Comparison of ENCODE assay signal across 17 mouse cellular contexts in the genomic region with DNA sequence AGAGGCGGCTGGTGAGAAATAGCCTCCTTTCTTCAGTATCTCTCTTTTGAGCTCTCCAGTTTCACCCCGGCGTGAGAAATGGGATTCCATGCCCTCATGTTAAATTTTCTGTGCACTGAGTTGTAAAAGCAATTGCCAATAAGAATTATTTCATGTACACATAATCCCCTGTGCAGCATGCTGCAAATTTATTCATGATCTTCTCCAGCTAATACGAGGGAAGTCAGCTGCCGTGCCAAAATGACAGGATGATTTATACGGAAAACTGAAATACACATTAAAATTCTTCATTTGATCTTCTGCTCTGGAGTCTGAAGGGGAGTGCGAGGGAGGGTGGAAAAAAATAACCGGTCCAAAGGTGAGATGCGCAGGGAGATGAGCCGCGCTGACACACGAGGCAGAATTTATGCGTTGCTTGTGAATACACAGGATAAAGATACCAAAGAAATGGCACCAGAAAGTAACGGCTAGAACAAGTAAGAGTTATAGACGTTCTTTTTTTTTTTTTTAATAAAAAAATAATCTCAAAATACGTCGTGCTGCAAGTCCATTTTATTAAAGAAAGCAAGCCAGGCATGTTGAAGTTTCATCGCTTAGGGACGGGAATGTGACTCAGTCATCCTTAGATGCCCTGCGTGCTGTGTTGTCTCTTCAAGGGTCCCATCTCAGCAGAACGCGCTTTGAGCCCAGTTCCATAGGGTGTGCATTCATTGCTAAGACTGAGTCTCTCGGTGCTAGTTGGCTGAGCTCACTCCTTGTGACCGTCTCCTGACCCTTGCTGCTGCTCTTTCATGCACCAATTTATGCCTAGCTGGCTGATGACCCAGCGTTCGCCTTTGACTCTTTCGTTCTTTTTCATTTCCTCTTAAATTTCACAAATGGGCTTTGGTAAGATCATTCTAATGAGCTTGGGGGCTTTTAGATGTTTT.
DNase-seq lines count a peak whose midpoint lies in the region; ATAC-seq and TF ChIP-seq lines count a peak whose summit lies in the region.
"Had no signal": no experiment of that assay in that cellular context is flagged by ENCODE, and none has a peak within 500 bp of the region (broad histone marks: within the 10 kb centered on the region; RNA-seq: fewer than 3 reads in every experiment).

No protein-coding gene starts in this region.

- H3K9me3 ChIP-seq in megakaryocyte, embryonic 14.5 days: peaks cover 11% of the 10 kb centered on the region
- no peaks in the 10 kb centered on the region for H3K9me3 ChIP-seq in hindbrain, embryonic 13.5 days
- H3K9me3 ChIP-seq in kidney, postnatal 0 days (replicated peaks; ENCODE audit: low read length): no peaks in the 10 kb centered on the region
- no peaks in the 10 kb centered on the region for H3K9me3 ChIP-seq in neural tube, embryonic 12.5 days
- H3K9me3 ChIP-seq: heart, embryonic 10.5 days; limb, embryonic 12.5 days; liver, embryonic 15.5 days; stomach, embryonic 15.5 days had no signal

- H3K9ac ChIP-seq in hindbrain, embryonic 13.5 days: no peak overlapping the region
- no peak overlapping the region for H3K9ac ChIP-seq in kidney, postnatal 0 days (ENCODE audit: low read depth, low read length)
- no peak overlapping the region for H3K9ac ChIP-seq in neural tube, embryonic 12.5 days
- H3K9ac ChIP-seq: limb, embryonic 12.5 days; liver, embryonic 15.5 days; stomach, embryonic 15.5 days had no signal

- no peak for ATAC-seq in megakaryocyte, adult 5-6 weeks (ENCODE audit: poor library complexity, severe bottlenecking)
- ATAC-seq in hindbrain, embryonic 13.5 days (ENCODE audit: low FRiP score): peak; percentile 49; the same call in 1 of the 2 replicates
- ATAC-seq in kidney, postnatal 0 days (replicated peaks; ENCODE audit: low FRiP score, low read depth): no peak
- ATAC-seq in neural tube, embryonic 12.5 days (ENCODE audit: low FRiP score, low read depth): peak; percentile 76

- no peaks in the 10 kb centered on the region for H3K36me3 ChIP-seq in megakaryocyte, embryonic 14.5 days (replicated peaks; ENCODE audit: low read length)
- no peaks in the 10 kb centered on the region for H3K36me3 ChIP-seq in hindbrain, embryonic 13.5 days
- no peaks in the 10 kb centered on the region for H3K36me3 ChIP-seq in kidney, postnatal 0 days (ENCODE audit: insufficient read depth, low read length)
- H3K36me3 ChIP-seq in neural tube, embryonic 12.5 days: no peaks in the 10 kb centered on the region
- H3K36me3 ChIP-seq: heart, embryonic 10.5 days; limb, embryonic 12.5 days; liver, embryonic 15.5 days; stomach, embryonic 15.5 days had no signal

- H3K4me2 ChIP-seq in hindbrain, embryonic 13.5 days: peak overlapping the region; percentile 35; the same call in 1 of the 2 replicates
- H3K4me2 ChIP-seq in kidney, postnatal 0 days (ENCODE audit: low read length): peak overlapping the region; percentile 14
- no peak overlapping the region for H3K4me2 ChIP-seq in neural tube, embryonic 12.5 days (replicated peaks)
- H3K4me2 ChIP-seq: limb, embryonic 12.5 days; liver, embryonic 15.5 days; stomach, embryonic 15.5 days had no signal

- 65% methylated on average over 27 of the region's 27 CpGs for WGBS in hindbrain, embryonic 13.5 days
- 41% methylated on average over 27 of the region's 27 CpGs for WGBS in kidney, postnatal 0 days
- WGBS in neural tube, embryonic 12.5 days: 74% methylated on average over 27 of the region's 27 CpGs

- H3K27me3 ChIP-seq in megakaryocyte, embryonic 14.5 days (replicated peaks): no peaks in the 10 kb centered on the region
- H3K27me3 ChIP-seq in hindbrain, embryonic 13.5 days: no peaks in the 10 kb centered on the region
- no peaks in the 10 kb centered on the region for H3K27me3 ChIP-seq in kidney, postnatal 0 days (ENCODE audit: insufficient read depth, low read length)
- H3K27me3 ChIP-seq in neural tube, embryonic 12.5 days (replicated peaks): no peaks in the 10 kb centered on the region
- H3K27me3 ChIP-seq: limb, embryonic 12.5 days; liver, embryonic 15.5 days; stomach, embryonic 15.5 days had no signal

- peak; percentile 62 for DNase-seq in kidney, postnatal 0 days (ENCODE audit: low spot score)
- DNase-seq in thymus, postnatal 36 days: no peak
- DNase-seq in heart, adult 8-10 months (ENCODE audit: low spot score): no peak
- DNase-seq: cerebellum, adult 2 months; heart, postnatal 4 days; retina, postnatal 1 day; thymus, postnatal 4 days had no signal

- H3K27ac ChIP-seq in hindbrain, embryonic 13.5 days: no peak overlapping the region
- H3K27ac ChIP-seq in kidney, postnatal 0 days: no peak overlapping the region
- H3K27ac ChIP-seq in neural tube, embryonic 12.5 days: no peak overlapping the region
- H3K27ac ChIP-seq: heart, embryonic 10.5 days; left cerebral cortex, adult 2 months; limb, embryonic 12.5 days; liver, embryonic 15.5 days; stomach, embryonic 15.5 days had no signal

- H3K4me3 ChIP-seq in megakaryocyte, embryonic 14.5 days (replicated peaks): peak overlapping the region; percentile 34
- H3K4me3 ChIP-seq in hindbrain, embryonic 13.5 days: no peak overlapping the region
- no peak overlapping the region for H3K4me3 ChIP-seq in kidney, postnatal 0 days (replicated peaks; ENCODE audit: low read depth, low read length)
- H3K4me3 ChIP-seq in neural tube, embryonic 12.5 days: no peak overlapping the region
- H3K4me3 ChIP-seq: erythroblast, embryonic 14.5 days; heart, embryonic 10.5 days; left cerebral cortex, adult 2 months; limb, embryonic 12.5 days; liver, embryonic 15.5 days; stomach, embryonic 15.5 days had no signal

- H3K4me1 ChIP-seq in megakaryocyte, embryonic 14.5 days: no peaks in the 10 kb centered on the region
- H3K4me1 ChIP-seq in hindbrain, embryonic 13.5 days (replicated peaks): peaks cover 11% of the 10 kb centered on the region
- no peaks in the 10 kb centered on the region for H3K4me1 ChIP-seq in kidney, postnatal 0 days (replicated peaks; ENCODE audit: insufficient read depth, low read length)
- no peaks in the 10 kb centered on the region for H3K4me1 ChIP-seq in neural tube, embryonic 12.5 days
- H3K4me1 ChIP-seq: heart, embryonic 10.5 days; limb, embryonic 12.5 days; liver, embryonic 15.5 days had no signal

- TF ChIP-seq CTCF in kidney, postnatal 0 days (IDR thresholded peaks at IDR 0.05; ENCODE audit: low read depth): no peak

Comparison
In these comparisons a context has a peak if more than half of its experiments do, and no peak if none do; other contexts are left out.
1. ATAC-seq: peak in hindbrain, embryonic 13.5 days (single experiment) and neural tube, embryonic 12.5 days (single experiment); none in megakaryocyte, adult 5-6 weeks (single experiment) and kidney, postnatal 0 days (single experiment).